Mouse (Mus musculus): ENCODE data around the gene Actn2.

GRCm38 (mm10) chr13:12361486-12361885 is 20.9 kb upstream of the Actn2 start:
- no peak for TF ChIP-seq CTCF (IDR thresholded peaks at IDR 0.05; ENCODE audit: insufficient read depth, low read depth, low read length)
- no peak for TF ChIP-seq POLR2A (IDR thresholded peaks at IDR 0.05; ENCODE audit: insufficient read depth, low read depth, low read length)
